Mouse (Mus musculus) adrenal gland, postnatal 4 days (tissue): Measurements from ENCODE around the gene Baiap2. TPM values are rescaled to one million over a fixed set of nuclear protein-coding genes. Genes with fewer than 3 reads are reported as not detected.

ENCODE experiments used
- DNase-seq, 2 experiments: peaks; one replicate each; pipeline ENCODE4 v3.0.0; 2021 to 2022; ENCODE audit warnings: low spot score in 2 of 2, mixed read lengths in 2 of 2
- total RNA-seq, 2 experiments: library from RNA; stranded (reverse); gene quantifications; 2 replicates each; pipeline ENCODE4 v1.2.3; 2021

Gene Baiap2
- total RNA-seq, 2 experiments from 2014 or later: 24.1 to 26.5 TPM

DNA sequence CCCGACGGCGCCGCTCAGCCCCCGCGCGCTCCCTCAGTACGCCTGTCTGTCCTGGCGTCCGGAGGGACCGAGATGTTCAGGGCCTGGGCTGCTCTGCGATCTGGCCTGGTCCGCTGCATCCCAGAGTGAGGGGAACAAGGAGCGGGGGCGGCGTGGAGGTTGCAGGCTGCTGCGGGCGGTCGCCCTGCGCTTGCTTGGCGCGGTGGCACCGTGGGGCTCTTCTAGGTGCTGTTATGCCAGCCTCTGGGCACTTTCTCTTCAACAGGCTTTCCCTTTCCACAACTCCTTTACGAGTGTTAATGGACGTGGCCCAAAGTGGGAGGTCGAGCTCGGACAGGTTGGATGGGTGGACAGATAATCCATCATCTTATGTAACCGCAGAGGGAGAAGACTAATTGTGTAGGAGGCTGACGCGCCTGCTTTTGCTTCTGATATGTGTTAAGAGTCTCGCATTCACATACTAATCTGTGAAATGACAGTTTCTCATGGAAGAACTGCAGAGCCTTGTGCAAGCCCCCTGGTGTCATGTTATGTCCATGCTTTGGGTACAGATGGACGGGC, 945 bp downstream of the Baiap2 start:
- DNase-seq: no peak

DNA sequence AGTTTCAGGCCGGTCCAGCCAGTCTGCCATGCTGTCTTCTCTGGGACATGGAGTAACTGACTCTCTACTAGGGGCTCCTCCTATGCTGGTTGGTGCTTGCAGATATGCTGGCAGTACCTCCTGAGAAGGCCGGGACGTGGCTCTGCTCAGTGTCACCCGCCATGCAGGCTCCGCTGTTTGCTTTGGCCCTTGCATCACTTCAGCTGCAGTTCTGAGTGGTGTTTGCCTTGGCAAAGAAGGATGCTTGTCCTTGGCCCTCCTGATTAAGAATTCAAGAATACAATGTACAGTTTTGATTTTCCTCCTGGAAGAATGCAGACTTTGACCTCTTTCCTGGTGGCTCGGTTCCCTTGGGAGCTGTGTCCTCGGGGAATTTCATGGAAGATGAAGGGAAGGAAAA, 2.8 kb downstream of the Baiap2 start:
- peak in 1 of 2 experiments; percentile 21 for DNase-seq

DNA sequence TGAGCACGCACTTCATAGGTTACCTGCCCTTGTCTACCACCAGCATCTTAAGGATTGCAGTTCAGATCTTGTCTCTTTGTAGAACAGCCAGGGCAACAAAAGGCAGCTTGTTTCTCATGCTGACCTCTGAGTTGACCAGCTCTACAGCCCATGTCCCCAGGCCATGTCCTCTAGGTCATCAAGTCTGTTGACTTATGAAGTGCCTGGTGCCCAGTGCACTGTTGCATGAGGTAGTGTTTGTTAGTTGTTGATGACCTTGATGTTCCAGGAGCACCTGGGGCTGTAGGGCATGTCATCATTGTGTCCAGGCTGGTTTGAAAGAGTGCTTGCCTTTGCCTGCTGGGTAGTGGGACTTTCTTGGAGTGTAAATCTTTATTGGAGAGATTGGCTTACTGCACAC, 4.9 kb downstream of the Baiap2 start:
- DNase-seq: no peak

DNA sequence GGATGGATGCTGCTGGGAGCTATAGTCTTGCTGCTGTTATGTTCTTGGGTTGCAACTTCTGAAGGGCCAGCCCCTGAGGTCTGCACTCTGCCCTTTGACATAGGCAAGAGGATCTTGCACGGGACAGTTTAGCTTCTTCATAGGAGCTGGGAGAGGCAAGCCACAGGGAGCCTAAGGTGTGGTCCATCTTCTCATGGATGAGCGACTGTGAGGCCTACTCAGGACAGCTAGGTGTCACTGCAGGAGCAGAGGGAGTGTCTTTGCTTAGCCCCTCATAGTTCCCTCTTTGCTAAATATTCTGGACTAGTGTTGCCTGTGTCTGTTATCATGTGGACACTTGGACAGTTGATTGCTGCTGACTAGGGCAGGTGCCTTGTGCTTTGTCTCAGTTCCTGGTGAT, 5.3 kb downstream of the Baiap2 start:
- no peak for DNase-seq

DNA sequence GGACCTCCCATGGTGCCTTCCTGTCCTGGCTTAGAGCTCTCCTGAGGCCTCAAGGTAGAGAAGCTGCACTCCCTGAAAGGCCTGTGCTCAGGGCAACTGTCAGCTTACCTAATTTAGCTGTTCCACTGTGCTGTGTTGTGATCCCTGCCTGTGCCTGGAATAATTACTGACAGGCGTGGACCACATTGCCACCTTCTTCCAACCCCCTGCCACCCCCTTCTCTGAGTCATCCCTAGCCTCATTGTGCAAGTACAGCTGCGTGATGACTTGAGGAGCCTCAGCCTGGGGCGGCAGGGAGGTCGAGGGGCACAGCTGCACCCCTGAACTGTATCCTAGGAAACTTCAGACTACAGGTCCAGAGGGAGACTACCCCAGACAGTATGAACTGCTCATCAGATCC, 5.7 kb downstream of the Baiap2 start:
- no peak for DNase-seq

DNA sequence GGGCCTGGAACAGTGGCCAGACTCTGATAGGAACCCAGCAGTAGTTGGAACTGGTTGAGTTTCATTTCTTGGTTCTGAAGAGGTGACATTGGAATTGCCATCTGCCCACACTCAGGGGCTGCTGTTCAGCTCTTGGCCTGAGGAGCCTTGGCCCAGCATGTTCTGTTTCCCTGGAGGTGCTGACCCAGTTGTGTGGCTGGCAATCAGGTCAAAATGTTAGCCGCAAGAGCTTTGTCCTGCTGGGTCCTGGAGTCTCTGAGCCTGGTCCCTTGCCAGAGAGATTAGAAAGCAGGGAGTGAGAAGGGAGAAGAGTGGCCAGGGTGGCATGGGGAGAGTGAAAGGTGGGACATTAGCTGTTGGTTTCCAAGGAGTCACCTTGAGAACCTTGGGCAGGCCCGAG, 6.2 kb downstream of the Baiap2 start:
- DNase-seq: no peak

DNA sequence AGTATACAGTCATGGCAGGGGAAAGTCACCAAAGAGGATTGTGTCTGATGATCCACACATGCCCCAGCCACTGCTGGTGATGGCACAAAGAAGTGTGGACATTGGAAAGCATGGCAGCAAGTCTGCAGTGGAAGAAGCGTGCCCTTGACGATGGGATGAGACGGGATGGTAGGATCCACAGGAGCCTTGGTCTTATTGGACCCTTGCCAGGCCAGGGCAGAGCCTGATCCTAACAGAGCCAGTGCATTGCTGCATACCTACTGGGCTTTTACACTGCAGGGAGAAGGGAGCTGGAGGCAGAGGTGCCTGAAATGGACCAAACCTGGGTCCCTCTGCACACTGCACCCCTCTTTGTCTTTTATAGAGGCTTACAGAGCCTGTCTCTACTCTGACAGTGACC, 8.0 kb downstream of the Baiap2 start:
- no peak for DNase-seq

DNA sequence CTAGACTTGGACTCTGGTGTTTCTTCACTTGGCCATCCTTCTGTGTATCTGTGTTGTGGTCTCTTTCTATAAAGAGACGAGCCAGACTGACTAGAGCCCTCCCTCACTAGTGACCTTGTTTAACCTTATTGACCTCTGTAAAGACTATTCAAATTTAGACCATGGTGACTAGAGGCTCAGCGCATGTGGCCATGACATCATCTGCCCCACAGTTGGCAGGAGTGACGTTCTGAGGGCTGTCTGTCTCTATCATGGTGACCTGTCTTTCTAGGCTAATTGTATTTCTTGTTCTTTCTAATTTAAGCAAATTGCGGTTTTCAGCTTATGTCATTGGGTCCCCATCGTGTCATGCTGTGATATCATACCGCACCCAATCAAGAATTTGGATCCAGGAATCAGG, 8.8 kb downstream of the Baiap2 start:
- no peak for DNase-seq

DNA sequence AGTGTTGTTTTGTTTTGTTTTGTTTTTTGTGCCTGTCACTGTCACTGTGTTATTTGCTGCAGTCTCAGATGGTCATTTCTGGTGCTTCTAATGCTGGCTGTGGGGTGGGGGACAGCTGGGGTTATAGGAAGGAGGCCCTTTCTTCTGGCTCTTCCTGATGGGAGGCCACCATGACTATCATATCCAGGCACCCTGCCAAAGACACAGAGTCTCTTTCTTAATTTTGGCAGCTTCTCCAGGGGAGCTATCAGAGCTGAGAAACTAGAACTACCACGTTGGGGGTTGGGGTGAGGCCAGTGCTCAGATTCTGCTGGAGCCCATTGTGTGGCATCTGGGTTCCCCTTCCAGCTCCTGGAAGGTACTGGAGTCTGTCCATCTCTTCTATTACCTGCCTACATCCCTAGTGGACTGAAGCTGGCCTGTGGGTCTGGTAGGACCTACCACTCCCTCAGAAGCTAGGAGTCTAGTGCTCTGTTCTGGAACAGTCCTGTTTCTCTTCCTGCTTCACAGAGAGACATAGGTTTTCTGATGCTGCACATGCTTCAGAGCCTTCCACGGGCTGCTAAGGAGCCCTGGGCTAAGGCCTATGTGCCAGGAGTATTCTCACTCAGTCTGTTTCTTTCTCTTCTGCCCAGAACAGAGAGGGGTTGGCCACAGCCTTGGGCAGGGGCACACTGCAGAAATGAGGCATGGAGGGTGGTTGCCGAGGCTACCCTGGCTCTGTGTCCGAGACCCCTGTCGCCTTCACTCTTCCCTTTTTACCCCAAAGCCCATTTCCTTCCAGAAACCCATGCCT, 10.1 kb downstream of the Baiap2 start:
- peak in 1 of 2 experiments; percentile 24 for DNase-seq

DNA sequence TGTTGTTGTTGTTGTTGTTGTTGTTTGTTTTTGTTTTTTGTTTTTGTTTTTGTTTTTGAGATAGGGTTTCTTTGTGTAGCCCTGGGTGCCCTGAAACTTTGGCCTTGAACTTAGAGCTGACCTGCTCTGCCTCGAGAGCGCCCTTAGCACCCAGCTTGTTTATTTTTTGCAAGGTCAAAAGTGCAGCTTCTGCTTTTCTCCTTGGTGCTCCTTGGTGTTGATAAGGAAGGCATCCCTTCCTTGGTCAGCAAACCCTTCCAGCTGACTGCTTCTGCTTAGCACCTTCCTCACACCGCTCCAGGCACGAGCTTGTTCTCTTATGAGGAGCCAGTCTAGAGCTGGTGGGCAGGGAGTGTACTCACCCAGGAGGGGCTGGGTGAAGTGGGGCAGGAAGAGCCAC, 11.7 kb downstream of the Baiap2 start:
- DNase-seq: no peak

DNA sequence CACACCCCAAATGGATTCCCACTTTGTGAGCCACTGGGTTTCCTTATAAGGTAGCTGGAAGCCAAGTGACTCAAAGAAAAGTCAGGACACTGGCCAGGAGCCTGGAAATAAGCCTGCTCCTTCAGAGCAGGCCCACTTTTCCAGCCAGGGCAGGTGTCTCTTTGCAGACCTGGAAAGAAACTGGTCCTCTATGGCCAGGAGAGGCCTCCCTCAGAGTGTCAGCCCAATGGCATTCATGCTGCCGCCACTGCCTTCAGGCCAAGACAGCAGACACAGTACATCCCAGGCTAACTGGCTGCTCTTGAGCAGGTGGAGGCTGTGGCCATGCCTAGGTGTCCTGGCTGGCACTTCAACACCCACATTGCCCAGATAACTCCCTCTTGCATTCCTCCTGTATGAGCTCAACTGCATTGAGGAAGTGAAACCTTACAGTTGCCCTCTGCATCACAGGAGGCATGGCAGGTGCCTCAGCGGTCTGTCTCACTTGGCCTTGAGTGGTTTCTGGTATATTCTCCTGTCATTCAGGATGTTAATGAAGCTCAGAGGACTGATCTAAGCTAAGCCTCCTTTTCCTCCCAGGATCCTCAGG, 12.3 kb downstream of the Baiap2 start:
- DNase-seq: no peak

DNA sequence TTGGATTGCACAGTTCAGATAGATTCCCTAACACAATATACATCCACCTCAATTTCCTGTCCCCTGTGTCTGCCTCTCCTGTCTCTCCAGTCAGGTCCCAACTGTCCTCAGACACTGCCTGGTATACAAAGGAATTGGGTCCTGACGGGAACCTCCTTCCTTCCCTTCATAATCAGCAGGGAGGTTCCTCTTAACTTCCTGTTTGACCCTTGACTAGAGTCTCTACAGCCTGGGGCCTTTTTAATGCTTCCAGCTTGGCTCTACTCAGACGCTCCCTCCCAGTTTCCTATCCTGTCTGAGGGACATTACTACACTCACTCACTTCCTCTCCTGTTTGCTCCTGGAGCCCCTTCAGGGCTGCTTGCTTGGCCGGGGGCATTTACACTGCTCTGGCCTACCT, 12.9 kb downstream of the Baiap2 start:
- no peak for DNase-seq

DNA sequence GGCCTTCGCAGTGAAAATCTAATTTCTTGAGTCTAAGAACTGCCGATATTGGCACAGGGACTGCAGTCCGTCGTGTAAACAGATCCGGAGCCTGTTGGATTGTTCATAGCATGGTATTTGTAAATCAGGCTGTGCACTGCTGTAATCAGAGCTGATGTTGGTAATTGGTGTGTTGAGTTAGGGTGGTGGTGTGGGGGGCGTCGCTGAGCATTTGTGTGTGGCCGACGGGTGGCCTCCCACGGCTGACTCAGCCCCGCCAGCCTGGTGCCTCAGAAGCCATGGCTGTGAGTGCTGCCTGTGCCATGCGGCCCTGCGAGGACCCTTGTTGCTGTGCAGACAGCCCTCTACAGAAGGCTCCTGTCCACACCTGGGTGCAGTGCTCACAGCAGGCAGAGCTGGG, 14.0 kb downstream of the Baiap2 start:
- no peak for DNase-seq

DNA sequence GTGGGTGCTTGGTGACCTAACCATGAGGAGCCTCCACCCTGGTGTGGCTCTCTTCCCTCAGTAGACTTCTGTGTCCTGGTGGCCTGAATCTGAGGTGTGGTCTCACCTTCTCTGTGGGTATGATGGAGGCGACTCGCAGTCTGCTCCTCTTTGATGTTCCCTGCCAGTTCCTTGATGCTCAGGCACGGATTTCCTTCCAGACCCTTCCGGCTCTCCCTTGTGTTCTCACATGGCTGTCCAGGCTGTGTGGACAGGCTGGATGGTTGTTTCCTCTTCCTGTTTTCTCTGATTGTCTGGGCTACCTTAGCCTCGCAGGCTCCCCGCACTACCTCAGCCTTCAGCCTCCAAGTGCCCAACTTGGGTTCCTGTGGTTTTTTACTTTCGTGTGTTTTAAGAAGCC, 16.3 kb downstream of the Baiap2 start:
- no peak for DNase-seq

DNA sequence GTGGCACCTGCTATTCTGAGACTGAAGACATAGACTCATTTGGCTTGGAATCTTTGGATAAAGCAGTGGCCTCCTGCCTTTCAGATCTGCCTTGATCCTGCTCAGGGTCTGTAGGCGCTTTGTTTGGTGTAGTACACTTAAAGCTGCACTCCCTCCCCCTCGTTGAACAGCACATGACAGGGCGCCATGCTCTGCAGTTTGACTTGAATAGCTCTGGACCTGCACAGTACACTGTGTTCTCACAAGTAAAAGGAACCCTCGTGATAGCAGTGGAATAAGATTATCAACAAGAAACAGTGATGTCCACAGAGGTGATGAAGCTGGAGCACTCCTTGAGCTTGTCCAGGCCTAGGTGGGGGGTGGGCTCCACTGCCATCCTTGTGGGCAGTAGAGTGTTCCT, 17.2 kb downstream of the Baiap2 start:
- no peak for DNase-seq

DNA sequence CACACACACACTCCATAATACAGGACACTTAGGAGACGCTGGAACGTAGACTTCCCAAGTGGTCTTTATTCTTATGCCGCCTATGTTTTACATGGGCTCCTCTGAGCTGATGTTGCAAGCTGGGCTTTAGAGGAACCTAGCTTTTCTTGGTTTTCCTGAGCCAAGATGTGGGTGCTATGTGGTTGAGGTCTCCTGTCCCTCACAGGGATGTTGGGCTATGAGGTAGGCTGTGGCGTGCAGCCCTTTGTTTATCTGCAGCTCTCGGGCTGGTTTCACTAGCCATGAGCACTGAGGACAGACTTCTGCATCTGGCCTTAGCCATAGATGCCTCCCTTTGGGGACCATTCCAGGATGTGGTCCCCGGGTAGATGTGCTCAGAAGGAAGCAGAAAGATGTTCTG, 18.1 kb downstream of the Baiap2 start:
- no peak for DNase-seq

DNA sequence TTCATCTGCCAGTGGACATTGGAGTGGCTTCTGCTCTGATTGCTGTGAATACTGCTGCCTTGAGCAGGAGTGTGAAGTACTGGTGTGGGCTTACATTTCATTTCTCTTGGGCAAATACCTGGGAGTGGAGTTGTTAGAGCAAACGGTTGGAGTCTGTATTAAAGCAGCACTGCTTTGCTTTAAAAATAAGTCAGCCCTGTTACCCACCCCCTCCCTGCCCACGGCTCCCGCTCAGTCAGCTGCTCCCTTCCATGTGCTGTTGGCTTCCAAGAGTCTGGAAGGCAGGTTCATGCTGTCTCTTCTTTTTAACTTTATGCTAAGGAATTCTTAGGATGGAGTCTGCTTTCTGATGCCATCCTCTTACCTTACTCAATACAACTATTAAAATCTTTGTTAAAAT, 18.9 kb downstream of the Baiap2 start:
- no peak for DNase-seq

DNA sequence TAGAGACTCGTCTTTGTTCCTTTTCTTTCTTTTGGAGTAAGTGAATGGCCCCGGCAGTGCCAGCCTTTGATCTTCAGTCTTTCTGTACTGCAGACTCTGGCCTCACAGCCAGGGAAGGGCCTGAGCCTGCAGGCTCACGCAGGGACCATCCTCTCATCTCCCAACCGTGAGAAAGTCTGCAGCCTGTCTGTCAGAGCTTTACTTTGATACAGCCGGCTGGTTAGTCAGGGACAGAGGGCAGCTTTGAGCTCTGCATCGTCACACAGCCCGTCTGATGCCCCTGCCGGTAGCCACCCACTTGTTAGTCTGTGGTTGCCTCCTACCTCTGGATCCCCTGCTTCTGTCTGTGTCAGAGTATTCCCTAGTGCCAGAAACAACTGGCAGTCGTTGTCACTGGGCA, 22.5 kb downstream of the Baiap2 start:
- no peak for DNase-seq

DNA sequence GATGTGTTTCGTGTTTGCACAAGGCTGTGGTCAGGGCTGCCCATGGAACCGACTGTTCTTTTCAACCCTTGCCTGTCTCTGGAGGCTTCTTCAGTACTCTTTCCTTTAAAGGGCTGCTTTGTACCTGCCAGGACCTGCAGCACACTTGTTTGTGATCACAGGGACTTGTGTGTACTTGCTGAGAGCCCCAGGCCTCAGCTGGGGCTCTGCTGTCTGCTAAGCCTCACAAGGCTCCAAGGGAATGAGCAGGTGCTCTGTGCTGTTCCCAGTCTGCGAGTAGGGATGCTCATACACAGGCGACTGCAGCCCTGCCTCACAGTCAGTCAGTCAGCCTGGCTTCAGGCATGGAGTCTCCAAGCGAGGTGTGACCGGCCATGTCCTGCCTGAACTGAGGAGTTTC, 23.7 kb downstream of the Baiap2 start:
- DNase-seq: no peak

DNA sequence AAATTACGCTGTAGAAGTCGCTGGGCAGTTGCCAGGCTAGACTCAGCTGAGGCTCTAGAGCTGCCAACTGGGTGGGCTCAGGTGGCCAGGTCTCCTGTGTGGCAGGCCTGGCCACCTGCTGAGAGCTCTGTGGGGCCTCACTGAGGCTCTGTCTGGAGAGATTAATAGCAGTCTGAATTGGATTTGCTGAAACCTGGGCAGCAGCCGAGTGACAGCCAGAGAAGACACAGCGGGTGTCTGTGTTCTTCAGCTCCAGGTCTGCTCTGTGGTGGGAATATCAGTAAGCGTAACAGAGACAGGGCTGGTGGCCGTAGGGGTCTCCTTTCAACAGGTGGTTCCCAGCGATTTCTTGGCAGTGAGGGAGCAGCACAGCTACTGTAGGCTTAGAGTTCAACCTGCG, 24.8 kb downstream of the Baiap2 start:
- DNase-seq: no peak

DNA sequence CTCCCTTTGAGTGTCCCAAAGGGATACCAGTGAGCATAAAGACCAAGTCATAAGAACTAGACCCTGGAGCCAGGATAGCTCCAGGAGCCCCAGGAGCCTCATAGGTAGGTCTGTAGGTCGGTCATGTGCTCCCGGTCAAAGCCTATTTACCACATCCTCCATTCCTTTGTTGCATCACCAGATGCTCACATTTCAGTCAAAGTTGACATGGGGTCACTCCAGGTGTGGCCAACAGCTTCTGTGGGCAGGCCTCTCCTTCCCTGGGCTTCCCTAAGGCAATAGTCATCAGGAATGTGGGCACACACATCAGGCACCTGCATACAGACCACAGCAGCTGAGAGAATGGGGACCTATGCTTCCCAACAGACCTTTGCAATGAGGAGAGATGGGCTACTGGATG, 25.3 kb downstream of the Baiap2 start:
- DNase-seq: no peak

DNA sequence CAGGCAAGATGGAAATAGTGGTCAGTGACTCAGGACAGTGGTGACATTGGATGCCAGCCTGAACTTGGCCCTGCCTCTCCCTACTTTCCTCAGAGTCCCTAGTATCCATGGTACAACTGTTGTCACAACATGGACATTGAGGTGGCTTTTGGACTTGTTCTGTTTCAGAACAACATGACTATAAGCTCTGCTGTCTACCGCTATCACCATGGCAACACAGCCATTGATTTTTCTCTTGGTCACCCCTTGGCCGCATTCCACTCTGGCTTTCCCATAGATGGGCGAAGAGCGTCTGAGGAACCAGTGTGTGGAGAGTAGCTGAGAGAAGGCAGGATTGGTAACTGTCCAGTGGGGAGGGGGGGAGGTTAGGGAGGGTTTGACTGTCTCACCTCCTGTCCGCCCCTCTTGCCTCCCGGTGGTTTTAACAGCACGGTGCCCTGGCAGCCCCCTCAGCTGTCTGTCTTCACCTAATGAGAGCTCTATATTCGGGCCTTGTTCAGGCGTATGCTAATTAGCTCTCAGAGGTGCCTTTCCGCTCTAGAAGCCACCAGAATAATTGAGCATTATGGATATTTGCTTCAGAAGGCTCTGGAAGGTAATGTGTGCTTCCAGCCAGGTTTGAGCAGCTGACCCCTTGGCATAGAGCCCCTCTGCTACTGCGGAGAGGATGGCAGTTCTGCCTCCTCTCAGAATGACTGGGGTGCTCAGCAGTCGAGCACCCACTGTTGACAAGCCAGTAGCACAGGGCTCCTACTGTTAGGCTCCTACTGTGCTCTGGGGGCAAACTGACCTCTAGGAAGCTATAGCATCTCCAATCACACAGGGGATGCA, 27.7 kb downstream of the Baiap2 start:
- no peak for DNase-seq
